Mouse (Mus musculus) left cerebral cortex, adult 2 months (tissue): ENCODE measurements around the gene Vti1a. TPM values are rescaled to one million over a fixed set of nuclear protein-coding genes. Genes with fewer than 3 reads are reported as not detected.

Experiments used
- DNase-seq, 2 experiments: peaks; one replicate each; pipeline ENCODE4 v3.0.0; 2021 to 2022; ENCODE audit warnings: low spot score in 2 of 2, mixed read lengths in 1 of 2; ENCODE audit errors: extremely low spot score in 1 of 2
- H3K27ac ChIP-seq: fragments of 200-600 bp; 2 replicates; pipeline ENCODE4 v1.8.1; 2022
- H3K4me3 ChIP-seq: fragments of 200-600 bp; 2 replicates; pipeline ENCODE4 v1.8.1; 2022
- CTCF ChIP-seq: fragments of 200-600 bp; IDR thresholded peaks from 2 replicates; pipeline ENCODE4 v1.8.1; 2022; ENCODE audit warnings: antibody characterized with exemption, mild to moderate bottlenecking, moderate library complexity
- intact Hi-C: fragments of 180-260 bp; cut with DNase I; formaldehyde crosslinking; loops from one replicate; pipeline ENCODE4 v1.15.1; 2025
- total RNA-seq, 2 experiments: library from RNA; stranded (reverse); gene quantifications; 2 replicates each; pipeline ENCODE4 v1.2.3; 2021

Vti1a gene
- total RNA-seq, 2 experiments from 2014 or later, result 66.2 to 67.0 TPM

DNA sequence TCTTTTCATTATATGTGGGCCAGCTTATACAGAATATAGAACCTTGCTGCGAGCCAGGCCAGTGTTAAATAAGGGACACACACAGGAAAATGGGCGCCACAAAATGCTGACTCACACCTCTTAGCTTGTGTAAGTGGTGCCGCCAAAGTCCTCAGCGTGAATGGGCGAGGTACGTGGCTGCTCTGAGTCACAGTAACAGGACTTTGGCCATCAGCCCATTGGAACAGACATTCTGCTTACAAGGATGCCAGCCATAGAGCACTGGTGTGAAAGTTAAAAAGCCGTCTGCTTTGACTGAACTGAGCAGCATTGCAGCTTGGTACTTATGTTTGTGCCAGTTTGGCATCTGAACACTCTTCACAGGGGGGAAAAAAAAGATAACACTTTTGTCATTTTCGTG is 107.9 kb downstream of the Vti1a start:
- H3K4me3 ChIP-seq, result no peak overlapping the region
- 0 out of 2 replicates have a peak overlapping the region, but pooled peaks have one; percentile 15 for H3K27ac ChIP-seq
- TF ChIP-seq CTCF, result no peak
- peak; percentile 63 to 73 for DNase-seq
- intact Hi-C loops, result loop anchor here (2.0 to 5.0 kb wide), 4 partner anchors 87 to 318 kb away; partner anchors contain the start of gene Tcf7l2

DNA sequence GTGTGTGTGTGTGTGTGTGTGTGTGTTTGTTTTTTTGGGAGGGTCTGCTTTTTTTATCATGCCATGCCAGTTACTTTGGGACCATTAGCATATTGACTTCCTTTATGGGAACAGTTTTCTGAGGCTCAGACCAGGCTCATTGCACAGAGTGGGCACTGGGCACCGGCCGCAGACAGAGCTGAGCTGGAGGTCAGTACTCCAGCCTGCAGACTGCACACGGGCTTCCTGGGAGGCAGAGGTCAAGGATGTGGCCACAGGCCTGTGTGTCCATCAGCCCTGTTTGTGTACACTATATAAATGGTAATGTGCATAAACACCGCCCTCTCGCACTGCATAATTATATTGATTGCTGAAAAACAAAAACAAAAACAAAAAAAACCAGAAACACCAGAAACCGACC is 108.4 kb downstream of the Vti1a start:
- Histone ChIP-seq H3K27ac (no peak overlapping the region), H3K4me3 (no peak overlapping the region)
- no peak for TF ChIP-seq CTCF
- no peak for DNase-seq
- intact Hi-C loops, result loop anchor here (5.0 kb wide), 3 partner anchors 87 to 318 kb away; partner anchors contain the start of gene Tcf7l2

DNA sequence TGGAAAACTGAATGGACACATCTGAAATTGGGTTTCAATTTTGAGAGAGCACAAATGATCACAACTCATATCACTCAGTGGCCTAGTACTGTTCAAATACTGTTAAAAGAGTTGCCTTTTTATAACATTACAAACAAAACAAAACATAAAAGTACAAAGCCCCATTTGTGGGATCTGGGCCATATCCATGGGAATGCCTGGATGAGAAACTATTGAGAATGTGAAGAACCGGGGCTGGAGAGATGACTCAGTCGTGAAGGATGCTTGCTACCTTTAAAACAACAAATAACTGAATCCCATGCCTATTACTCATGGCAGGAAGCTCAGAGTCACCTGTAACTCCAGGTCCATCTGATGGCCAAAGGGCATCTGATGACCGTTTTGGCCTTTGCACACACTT is 124.2 kb downstream of the Vti1a start:
- Histone ChIP-seq H3K4me3 (no peak overlapping the region), H3K27ac (no peak overlapping the region)
- DNase-seq, result no peak
- intact Hi-C loops, result no loop called here
- TF ChIP-seq CTCF, result no peak

DNA sequence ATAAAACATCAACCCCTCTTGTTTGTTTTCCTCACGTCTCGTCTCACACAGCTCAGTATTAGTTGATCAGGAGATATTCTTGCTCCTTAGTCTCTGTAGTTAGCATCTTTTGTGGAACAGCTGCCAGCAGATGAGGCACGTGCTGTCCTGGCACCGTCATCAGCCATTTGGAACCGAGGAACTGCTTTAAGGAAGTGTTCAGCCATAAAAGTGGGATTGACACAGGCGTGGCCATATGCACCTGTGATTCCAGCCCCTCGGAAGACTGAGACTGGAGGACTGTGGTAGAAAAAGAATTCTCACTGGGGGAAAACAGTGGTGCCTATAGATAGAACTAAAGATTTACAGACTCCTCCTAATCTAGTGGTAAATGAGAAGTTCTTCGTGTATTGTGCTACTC is 127.5 kb downstream of the Vti1a start:
- no peak overlapping the region for H3K27ac ChIP-seq
- intact Hi-C loops, result no loop called here
- DNase-seq, result no peak
- TF ChIP-seq CTCF, result no peak
- no peak overlapping the region for H3K4me3 ChIP-seq

DNA sequence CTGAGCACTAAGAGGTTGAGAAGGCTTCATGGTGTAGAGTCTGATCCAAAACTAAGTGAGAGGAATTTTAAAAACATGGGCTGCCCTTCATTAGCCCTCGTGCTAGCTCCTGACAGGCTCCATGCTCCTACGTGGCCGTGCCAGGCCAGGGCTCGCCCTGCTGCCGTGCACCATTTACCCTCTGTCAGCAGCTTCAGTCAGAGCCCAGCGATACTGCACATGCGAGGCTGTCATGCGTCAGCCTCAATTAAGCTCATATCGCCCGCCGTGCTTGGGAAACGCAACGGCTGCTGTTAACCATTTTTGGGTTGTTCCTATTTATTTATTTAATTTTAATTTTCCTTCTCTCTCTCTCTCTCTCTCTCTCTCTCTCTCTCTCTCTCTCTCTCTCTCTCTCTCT is 133.0 kb downstream of the Vti1a start:
- Histone ChIP-seq H3K4me3 (no peak overlapping the region), H3K27ac (no peak overlapping the region)
- no peak for TF ChIP-seq CTCF
- intact Hi-C loops, result no loop called here
- no peak for DNase-seq

DNA sequence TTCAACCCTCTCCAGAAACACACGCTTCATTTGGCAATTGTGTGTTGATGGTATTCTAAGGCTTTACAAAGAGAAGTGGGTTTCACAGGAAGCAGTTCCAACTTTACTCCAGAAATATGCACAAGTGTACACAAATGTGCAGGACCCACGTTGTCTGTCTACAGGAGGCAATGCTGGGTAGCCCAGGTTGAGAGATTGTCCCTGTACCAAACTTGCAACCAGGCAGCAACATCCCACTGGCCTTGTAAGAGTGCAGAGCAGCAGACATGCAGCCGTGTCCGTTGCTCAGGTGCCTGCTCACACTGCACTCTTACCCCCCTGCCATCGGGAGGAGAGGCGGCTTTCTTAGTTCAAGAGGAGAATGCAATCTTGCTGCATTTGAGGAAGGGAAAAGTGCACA is 133.4 kb downstream of the Vti1a start:
- DNase-seq, result no peak
- Histone ChIP-seq H3K27ac (no peak overlapping the region), H3K4me3 (no peak overlapping the region)
- intact Hi-C loops, result no loop called here
- TF ChIP-seq CTCF, result no peak

DNA sequence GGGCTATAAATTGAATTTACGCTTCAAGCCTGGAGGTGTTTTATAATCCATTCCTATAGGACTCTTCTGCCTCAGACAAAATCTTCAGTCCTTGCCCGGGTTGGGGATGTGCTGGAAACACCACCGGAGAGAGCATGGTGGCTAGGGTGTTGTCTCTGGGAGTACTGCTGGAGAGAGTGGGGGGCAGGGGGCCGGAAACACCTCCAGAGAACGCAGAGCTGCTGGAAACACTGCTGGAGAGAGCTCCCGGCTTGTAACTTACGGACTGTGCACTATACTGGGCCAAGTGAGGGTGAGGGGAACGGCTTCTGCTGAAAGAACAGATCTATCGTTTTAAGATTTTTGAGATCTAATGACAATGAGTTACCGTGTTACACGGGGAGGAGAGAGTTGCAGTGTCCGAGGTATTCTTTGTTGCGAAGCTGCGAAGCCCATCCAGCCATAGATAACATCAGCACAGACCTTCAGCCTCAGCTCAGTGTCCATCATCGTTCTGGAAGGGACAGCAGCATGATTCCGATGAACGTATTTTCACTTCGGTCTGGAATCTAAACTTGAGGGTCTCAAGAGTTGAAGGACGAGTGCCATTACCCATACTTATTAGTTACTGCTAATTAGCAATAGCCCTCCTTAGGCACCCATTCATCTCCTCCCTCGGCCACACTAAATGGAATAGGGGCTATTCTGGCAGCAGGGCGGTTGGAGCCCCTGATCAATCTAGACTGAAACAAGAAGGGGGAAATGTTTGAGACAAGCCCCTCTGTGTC is 140.4 kb downstream of the Vti1a start:
- no peak for DNase-seq
- H3K4me3 ChIP-seq, result no peak overlapping the region
- intact Hi-C loops, result no loop called here
- H3K27ac ChIP-seq, result no peak overlapping the region
- TF ChIP-seq CTCF, result no peak

DNA sequence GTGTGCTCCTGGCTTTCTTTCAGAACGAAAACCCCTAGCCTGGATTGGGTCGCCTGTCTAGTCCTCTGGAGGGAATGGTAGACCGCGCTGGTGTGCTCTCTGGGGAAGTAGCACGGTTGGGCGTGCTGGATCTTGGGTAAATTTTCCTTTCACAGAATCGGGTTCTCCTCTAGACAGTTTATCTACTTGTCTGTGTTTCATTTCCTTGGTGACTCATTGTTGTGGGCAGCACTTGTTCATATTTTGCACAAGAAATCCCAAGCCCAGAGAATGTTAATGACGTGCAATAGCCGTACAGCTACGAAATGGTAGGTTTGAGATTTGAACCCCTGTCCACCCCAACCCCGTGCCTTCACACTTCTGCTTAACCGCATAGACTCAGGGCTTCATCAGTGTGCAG is 145.9 kb downstream of the Vti1a start:
- TF ChIP-seq CTCF, result no peak
- no peak overlapping the region for H3K27ac ChIP-seq
- no peak overlapping the region for H3K4me3 ChIP-seq
- no peak for DNase-seq
- intact Hi-C loops, result no loop called here

DNA sequence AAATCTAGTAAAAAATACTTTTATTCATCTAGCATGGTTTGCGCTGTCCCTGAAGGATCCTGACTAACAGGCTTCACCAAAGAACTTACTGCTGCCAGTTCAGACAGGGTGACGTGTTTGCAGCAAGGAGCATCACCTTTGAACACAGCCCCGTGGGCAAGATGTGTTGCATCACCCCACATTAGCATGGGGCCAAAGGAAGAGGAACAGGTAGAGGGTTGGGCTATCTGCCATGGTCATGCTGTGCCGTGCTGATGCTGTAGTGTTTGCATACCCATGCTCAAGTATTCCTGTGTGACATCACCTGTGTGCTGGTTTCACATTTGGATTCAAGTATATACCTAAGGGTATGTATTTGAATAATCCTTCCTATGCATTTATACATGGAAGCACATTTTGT is 147.6 kb downstream of the Vti1a start:
- intact Hi-C loops, result no loop called here
- no peak for TF ChIP-seq CTCF
- H3K4me3 ChIP-seq, result no peak overlapping the region
- no peak for DNase-seq
- H3K27ac ChIP-seq, result no peak overlapping the region

DNA sequence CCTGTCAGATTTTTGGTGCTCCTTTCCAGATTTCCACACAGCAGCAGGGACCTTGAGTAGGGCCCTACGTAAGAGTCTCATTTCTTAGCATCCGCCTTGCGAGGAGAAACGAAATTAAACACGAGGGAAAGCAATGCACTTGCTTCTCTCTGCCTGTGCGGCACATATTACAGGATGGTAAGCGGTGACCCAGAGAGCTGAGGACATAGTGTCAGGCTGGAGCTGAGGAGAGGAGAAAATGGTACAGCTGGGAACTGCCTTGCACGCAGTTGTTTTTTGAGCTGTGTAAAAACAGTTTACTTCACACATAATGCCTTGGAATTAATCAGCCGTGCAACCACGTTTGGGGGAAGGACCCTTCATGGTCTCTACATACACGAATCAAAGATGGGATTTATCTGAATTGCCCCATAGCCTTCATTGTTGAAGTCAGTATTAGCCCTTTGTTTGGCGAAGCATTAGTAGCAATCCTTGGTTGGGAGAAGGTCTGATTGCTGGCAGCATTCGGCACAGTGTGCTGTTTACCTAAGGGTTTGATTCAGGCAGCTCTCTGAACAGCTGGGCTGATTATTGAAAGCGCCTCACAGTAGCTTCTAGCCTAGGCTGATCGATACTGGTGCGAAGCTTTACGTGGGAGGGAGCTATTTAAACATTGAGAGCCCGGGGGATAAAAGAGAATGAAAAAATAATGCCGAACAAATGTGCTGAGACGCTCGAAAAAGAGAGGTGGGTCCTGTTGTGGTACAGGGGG is 153.4 kb downstream of the Vti1a start:
- TF ChIP-seq CTCF, result no peak
- DNase-seq, result no peak
- Histone ChIP-seq H3K4me3 (no peak overlapping the region; the same call in 1 of the 2 replicates), H3K27ac (no peak overlapping the region)
- intact Hi-C loops, result no loop called here

DNA sequence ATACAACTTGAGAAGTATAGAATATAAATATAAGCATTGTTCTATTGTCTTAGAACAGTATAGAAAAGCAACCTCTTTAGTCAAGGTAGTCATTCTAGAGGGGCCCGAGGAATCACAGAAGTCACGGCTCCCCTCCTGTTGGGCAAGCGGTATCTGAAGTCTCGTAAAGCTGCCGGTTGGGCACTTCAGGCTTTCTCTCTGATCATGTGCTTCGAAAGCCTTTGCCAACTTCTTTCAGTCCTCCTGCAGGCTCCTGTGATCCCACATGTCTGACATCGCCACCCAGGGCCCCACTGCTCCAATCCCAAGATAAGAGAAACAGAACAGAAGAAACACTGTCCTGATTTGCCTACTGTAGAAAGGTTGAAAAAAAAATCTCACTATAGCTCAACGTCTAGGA is 156.5 kb downstream of the Vti1a start:
- DNase-seq, result no peak
- no peak overlapping the region for H3K27ac ChIP-seq
- no peak for TF ChIP-seq CTCF
- no peak overlapping the region for H3K4me3 ChIP-seq
- intact Hi-C loops, result no loop called here

DNA sequence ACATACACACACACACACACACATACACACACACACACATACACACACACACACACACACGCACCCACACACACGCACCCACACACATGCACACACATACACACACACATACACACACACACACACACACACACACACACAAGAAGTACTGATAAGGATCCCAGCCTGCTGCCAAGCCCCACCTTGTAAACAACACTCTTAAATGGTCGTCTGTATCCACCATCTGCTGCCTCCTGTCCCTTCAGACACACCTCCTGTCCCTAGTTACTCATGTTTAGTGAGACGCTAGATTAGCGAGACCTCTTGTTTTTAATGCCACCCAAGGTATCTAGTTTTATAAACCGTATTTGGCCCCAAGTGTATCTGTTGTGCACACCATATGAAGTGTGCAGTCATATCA is 158.1 kb downstream of the Vti1a start:
- DNase-seq, result no peak
- no peak overlapping the region for H3K4me3 ChIP-seq
- no peak for TF ChIP-seq CTCF
- no peak overlapping the region for H3K27ac ChIP-seq
- intact Hi-C loops, result no loop called here

DNA sequence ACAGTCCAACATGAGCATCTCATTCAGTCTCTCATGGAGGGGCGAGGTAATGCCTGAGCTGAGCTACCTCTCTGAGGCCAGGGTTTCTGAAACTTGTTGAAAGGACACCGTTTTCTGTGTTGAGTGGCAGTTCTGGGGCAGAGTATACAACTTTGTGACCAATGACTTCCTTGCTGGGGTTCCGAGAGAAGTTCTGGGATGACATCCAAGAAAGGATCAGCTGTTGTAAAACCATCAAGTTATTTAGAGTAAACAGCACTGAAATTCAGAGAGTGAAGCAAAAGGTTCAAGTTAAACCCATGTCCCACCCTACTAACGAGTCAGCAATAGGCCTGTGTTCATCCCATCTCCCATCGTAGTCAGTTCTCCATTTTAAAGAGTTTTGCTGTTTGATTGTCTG is 164.4 kb downstream of the Vti1a start:
- no peak for DNase-seq
- TF ChIP-seq CTCF, result no peak
- Histone ChIP-seq H3K27ac (no peak overlapping the region), H3K4me3 (no peak overlapping the region)
- intact Hi-C loops, result no loop called here
